Mouse (Mus musculus) c-Kit-positive CD71-positive TER-119-negative erythroid progenitor cells, embryonic 14.5 days (primary cell): ENCODE data around the gene Pfdn4.

ENCODE experiments used
- DNase-seq: peaks from one replicate; pipeline ENCODE4 v3.0.0-alpha.2; 2013; ENCODE audit warnings: low read depth

Pfdn4 gene

GRCm38 (mm10) chr2:170549146-170549545, 52.9 kb downstream of the Pfdn4 start:
- DNase-seq, result no peak

- DNase-seq, result no peak
These were observed 54.0 kb downstream of the Pfdn4 start for GRCm38 (mm10) chr2:170550240-170550639.

DNA sequence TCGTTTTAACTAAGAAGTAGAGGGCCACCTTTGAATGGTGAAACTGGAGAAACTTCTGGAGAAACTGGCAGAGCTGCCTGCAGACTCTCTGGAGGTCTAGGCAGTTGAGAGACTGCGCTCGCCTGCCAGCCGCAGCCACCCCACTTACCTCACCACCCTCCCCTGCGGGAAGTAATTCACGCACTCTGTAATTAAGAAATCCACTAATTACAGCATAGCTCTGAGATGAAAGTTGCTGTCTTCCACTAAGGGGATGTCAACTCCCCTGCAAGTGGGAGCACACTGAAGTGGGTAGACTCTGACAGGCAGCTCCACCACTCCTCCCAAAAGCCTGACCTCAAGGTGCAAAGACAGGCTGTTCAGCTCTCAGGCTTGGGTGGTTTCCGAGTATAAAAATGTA, 55.9 kb downstream of the Pfdn4 start:
- DNase-seq, result no peak

- no peak for DNase-seq
These were observed 68.0 kb downstream of the Pfdn4 start for GRCm38 (mm10) chr2:170563956-170564855.

DNA sequence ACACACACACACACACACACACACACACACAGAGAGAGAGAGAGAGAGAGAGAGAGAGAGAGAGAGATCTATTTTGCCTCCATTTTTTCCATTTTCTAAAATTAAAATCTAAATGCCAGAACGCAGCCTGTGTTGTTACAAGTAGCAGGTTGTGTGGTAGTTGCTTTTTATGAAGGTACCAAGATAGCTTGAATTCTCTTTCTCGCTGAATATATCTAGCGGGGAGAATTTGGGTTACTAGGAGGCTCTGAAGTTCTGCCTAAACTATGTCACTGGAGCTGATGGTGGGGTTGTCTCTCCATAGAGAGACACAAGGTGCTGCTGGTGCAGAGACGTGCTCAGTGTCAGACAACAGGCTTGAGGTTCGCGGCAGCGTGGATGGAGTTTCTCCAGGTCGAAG, 68.8 kb downstream of the Pfdn4 start:
- DNase-seq, result no peak
